17 mouse cellular contexts compared by ENCODE assay signal in genomic region chr2:27470535-27470934, GRCm38 (mm10). TPM values are rescaled to one million over a fixed set of nuclear protein-coding genes. Genes with fewer than 3 reads are reported as not detected.
DNase-seq lines count a peak whose midpoint lies in the region; ATAC-seq lines count a peak whose summit lies in the region.
"Had no signal": no experiment of that assay in that cellular context is flagged by ENCODE, and none has a peak within 500 bp of the region (broad histone marks: within the 10 kb centered on the region; RNA-seq: fewer than 3 reads in every experiment).

No protein-coding gene starts in this region.

- peaks cover 70% of the 10 kb centered on the region for H3K4me1 ChIP-seq in midbrain, embryonic 10.5 days
- H3K4me1 ChIP-seq in midbrain, embryonic 13.5 days (replicated peaks): peaks cover 70% of the 10 kb centered on the region
- H3K4me1 ChIP-seq in erythroblast, embryonic 14.5 days (ENCODE audit: control insufficient read depth): peaks cover 86% of the 10 kb centered on the region
- peaks cover 87% of the 10 kb centered on the region for H3K4me1 ChIP-seq in liver, embryonic 13.5 days (replicated peaks)

- H3K4me2 ChIP-seq in midbrain, embryonic 13.5 days (replicated peaks): no peak overlapping the region
- H3K4me2 ChIP-seq in liver, embryonic 13.5 days: peak overlapping the region; percentile 87
- H3K4me2 ChIP-seq: embryonic facial prominence, embryonic 15.5 days; midbrain, embryonic 12.5 days had no signal

- no peak for ATAC-seq in midbrain, embryonic 13.5 days
- peak; percentile 71 for ATAC-seq in liver, embryonic 13.5 days (ENCODE audit: low read depth)
- ATAC-seq: CD4-positive, CD25-positive, alpha-beta regulatory T cell, adult 4 months; forebrain, embryonic 16.5 days; hindbrain, embryonic 16.5 days had no signal

- no peaks in the 10 kb centered on the region for H3K9me3 ChIP-seq in midbrain, embryonic 10.5 days (replicated peaks)
- no peaks in the 10 kb centered on the region for H3K9me3 ChIP-seq in midbrain, embryonic 13.5 days
- H3K9me3 ChIP-seq in erythroblast, embryonic 14.5 days (ENCODE audit: control insufficient read depth, low read length): no peaks in the 10 kb centered on the region
- H3K9me3 ChIP-seq in liver, embryonic 13.5 days (replicated peaks): no peaks in the 10 kb centered on the region
- H3K9me3 ChIP-seq: embryonic facial prominence, embryonic 15.5 days; midbrain, embryonic 12.5 days had no signal

- H3K9ac ChIP-seq in midbrain, embryonic 13.5 days (replicated peaks): no peak overlapping the region; the same call in 1 of the 2 replicates
- H3K9ac ChIP-seq in liver, embryonic 13.5 days: peak overlapping the region; percentile 90
- H3K9ac ChIP-seq: embryonic facial prominence, embryonic 15.5 days; midbrain, embryonic 12.5 days had no signal

- WGBS in midbrain, embryonic 10.5 days: 91% methylated on average over 2 of the region's 2 CpGs
- WGBS in midbrain, embryonic 13.5 days: 95% methylated on average over 2 of the region's 2 CpGs
- 14% methylated on average over 2 of the region's 2 CpGs for WGBS in liver, embryonic 13.5 days (ENCODE audit: insufficient replicate concordance)

- no peaks in the 10 kb centered on the region for H3K27me3 ChIP-seq in midbrain, embryonic 10.5 days (ENCODE audit: low read depth, poor library complexity, severe bottlenecking)
- H3K27me3 ChIP-seq in midbrain, embryonic 13.5 days: no peaks in the 10 kb centered on the region
- no peaks in the 10 kb centered on the region for H3K27me3 ChIP-seq in erythroblast, embryonic 14.5 days (ENCODE audit: control insufficient read depth)
- no peaks in the 10 kb centered on the region for H3K27me3 ChIP-seq in liver, embryonic 13.5 days
- H3K27me3 ChIP-seq: embryonic facial prominence, embryonic 15.5 days; midbrain, embryonic 12.5 days had no signal

- peaks cover 79% of the 10 kb centered on the region for H3K36me3 ChIP-seq in midbrain, embryonic 10.5 days
- H3K36me3 ChIP-seq in midbrain, embryonic 13.5 days: peaks cover 17% of the 10 kb centered on the region
- peaks cover 75% of the 10 kb centered on the region for H3K36me3 ChIP-seq in erythroblast, embryonic 14.5 days (ENCODE audit: control insufficient read depth)
- peaks cover 54% of the 10 kb centered on the region for H3K36me3 ChIP-seq in liver, embryonic 13.5 days

- H3K4me3 ChIP-seq in midbrain, embryonic 10.5 days: no peak overlapping the region
- H3K4me3 ChIP-seq in midbrain, embryonic 13.5 days (replicated peaks): no peak overlapping the region
- peak overlapping the region; percentile 35 for H3K4me3 ChIP-seq in erythroblast, embryonic 14.5 days (replicated peaks)
- H3K4me3 ChIP-seq in liver, embryonic 13.5 days (replicated peaks): 0 out of 2 replicates have a peak overlapping the region, but pooled peaks have one; percentile 11
- H3K4me3 ChIP-seq: embryonic facial prominence, embryonic 15.5 days; midbrain, embryonic 12.5 days had no signal

- intact Hi-C loops in left cerebral cortex, postnatal 10 days (cut with DNase I): no loop called here

- peak overlapping the region; percentile 2; the same call in 1 of the 2 replicates for H3K27ac ChIP-seq in midbrain, embryonic 10.5 days (replicated peaks)
- no peak overlapping the region for H3K27ac ChIP-seq in midbrain, embryonic 13.5 days
- peak overlapping the region; percentile 92 for H3K27ac ChIP-seq in liver, embryonic 13.5 days
- H3K27ac ChIP-seq: embryonic facial prominence, embryonic 15.5 days; midbrain, embryonic 12.5 days had no signal

- no peak for DNase-seq in midbrain, embryonic 10.5 days (ENCODE audit: low spot score)
- peak; percentile 40 for DNase-seq in liver, embryonic 13.5 days
- DNase-seq in left cerebral cortex, postnatal 10 days (ENCODE audit: extremely low spot score in 1 of 2, low spot score in 2 of 2): no peak
- no peak for DNase-seq in B cell, adult 2 months
- no peak for DNase-seq in ovary, postnatal 36 days (ENCODE audit: low spot score)
- DNase-seq: gastrocnemius, postnatal 10 days; heart, postnatal 14 days; kidney, postnatal 4 days; left cerebral cortex, postnatal 4 days; lung, postnatal 10 days had no signal

RNA-seq across cellular contexts. Expression of gene Brd3os, which starts 28.4 kb away (rescaled TPM):
- polyA plus RNA-seq in midbrain, embryonic 10.5 days (2016; fragmentation: Nextera tagmentation; extraction: Ambion mirVana): 9.2 and 11.9 TPM in 2 replicates
- polyA plus RNA-seq in midbrain, embryonic 13.5 days (2015; fragmentation: Nextera tagmentation; extraction: Ambion mirVana): 27.9 and 29.0 TPM in 2 replicates
- polyA plus RNA-seq in erythroblast, embryonic 14.5 days (2012): not detected in 2 replicates
- 0.48 and 0.60 TPM in 2 replicates for polyA plus RNA-seq in liver, embryonic 13.5 days (2015; fragmentation: Nextera tagmentation; extraction: Ambion mirVana)
- total RNA-seq in left cerebral cortex, postnatal 10 days (2021): 10 to 100 TPM; 27.9 to 29.1 TPM

RNA-seq across cellular contexts. Expression of gene Brd3, which starts 36.9 kb away (rescaled TPM):
- polyA plus RNA-seq in midbrain, embryonic 10.5 days (2016; fragmentation: Nextera tagmentation; extraction: Ambion mirVana): 156 and 166 TPM in 2 replicates
- 145 and 153 TPM in 2 replicates for polyA plus RNA-seq in midbrain, embryonic 13.5 days (2015; fragmentation: Nextera tagmentation; extraction: Ambion mirVana)
- polyA plus RNA-seq in erythroblast, embryonic 14.5 days (2012): 7.7 and 11.4 TPM in 2 replicates
- polyA plus RNA-seq in liver, embryonic 13.5 days (2015; fragmentation: Nextera tagmentation; extraction: Ambion mirVana): 25.0 and 37.2 TPM in 2 replicates
- 10 to 100 TPM; 67.1 to 77.0 TPM for total RNA-seq in left cerebral cortex, postnatal 10 days (2021)

RNA-seq across cellular contexts. Expression of gene Vav2, which starts 43.7 kb away (rescaled TPM):
- polyA plus RNA-seq in midbrain, embryonic 10.5 days (2016; fragmentation: Nextera tagmentation; extraction: Ambion mirVana): 11.4 and 13.3 TPM in 2 replicates
- 12.7 and 15.4 TPM in 2 replicates for polyA plus RNA-seq in midbrain, embryonic 13.5 days (2015; fragmentation: Nextera tagmentation; extraction: Ambion mirVana)
- polyA plus RNA-seq in erythroblast, embryonic 14.5 days (2012): 0.10 and 0.15 TPM in 2 replicates
- 3.2 and 4.2 TPM in 2 replicates for polyA plus RNA-seq in liver, embryonic 13.5 days (2015; fragmentation: Nextera tagmentation; extraction: Ambion mirVana)
- 10 to 100 TPM; 26.1 to 29.0 TPM for total RNA-seq in left cerebral cortex, postnatal 10 days (2021)

RNA-seq across cellular contexts. Expression of gene Wdr5, which starts 44.4 kb away (rescaled TPM):
- 76.3 and 84.1 TPM in 2 replicates for polyA plus RNA-seq in midbrain, embryonic 10.5 days (2016; fragmentation: Nextera tagmentation; extraction: Ambion mirVana)
- polyA plus RNA-seq in midbrain, embryonic 13.5 days (2015; fragmentation: Nextera tagmentation; extraction: Ambion mirVana): 46.6 and 49.1 TPM in 2 replicates
- polyA plus RNA-seq in erythroblast, embryonic 14.5 days (2012): 0.79 and 1.2 TPM in 2 replicates
- 32.1 and 35.9 TPM in 2 replicates for polyA plus RNA-seq in liver, embryonic 13.5 days (2015; fragmentation: Nextera tagmentation; extraction: Ambion mirVana)
- 10 to 100 TPM; 43.6 to 44.9 TPM for total RNA-seq in left cerebral cortex, postnatal 10 days (2021)

Comparison
In these comparisons a context has a peak if more than half of its experiments do, and no peak if none do; other contexts are left out.
1. H3K4me3 ChIP-seq: peak in erythroblast, embryonic 14.5 days (single experiment) and liver, embryonic 13.5 days (single experiment); none in midbrain, embryonic 10.5 days (single experiment) and midbrain, embryonic 13.5 days (single experiment).